Mouse (Mus musculus) stomach, embryonic 16.5 days (tissue): ENCODE measurements around the gene 1700037C18Rik. TPM values are rescaled to one million over a fixed set of nuclear protein-coding genes. Genes with fewer than 3 reads are reported as not detected.

Source experiments
- ATAC-seq: fragments of 200-750 bp; cut with Nextera tagmentation; 2 replicates; pipeline ENCODE4 v1.8.0; 2017; ENCODE audit warnings: moderate number of reproducible peaks, moderate TSS enrichment; ENCODE audit not compliant: insufficient read depth, low FRiP score
- H3K27ac ChIP-seq: fragments of 300-500 bp; sonication (generic); 2 replicates; pipeline ENCODE4 v1.5.1; 2014; ENCODE audit warnings: low read length
- H3K27me3 ChIP-seq: fragments of 300-500 bp; sonication (generic); 2 replicates; pipeline ENCODE4 v1.6.1; 2014; ENCODE audit warnings: low read length, control low read depth, mixed read lengths; ENCODE audit not compliant: control insufficient read depth, insufficient read depth
- H3K36me3 ChIP-seq: fragments of 300-500 bp; sonication (generic); 2 replicates; pipeline ENCODE4 v1.6.1; 2014; ENCODE audit warnings: low read length; ENCODE audit not compliant: control insufficient read depth, insufficient read depth
- H3K4me1 ChIP-seq: fragments of 300-500 bp; sonication (generic); 2 replicates; pipeline ENCODE4 v1.6.1; 2014; ENCODE audit warnings: low read length, control low read depth, mixed read lengths; ENCODE audit not compliant: control insufficient read depth, insufficient read depth
- H3K4me2 ChIP-seq: fragments of 300-500 bp; sonication (generic); 2 replicates; pipeline ENCODE4 v1.6.1; 2014; ENCODE audit warnings: low read depth, low read length, mixed read lengths
- H3K4me3 ChIP-seq: fragments of 300-500 bp; sonication (generic); replicated peaks from 2 replicates; pipeline ENCODE4 v1.5.1; 2014; ENCODE audit warnings: mild to moderate bottlenecking, low read length
- H3K9ac ChIP-seq: fragments of 300-500 bp; sonication (generic); 2 replicates; pipeline ENCODE4 v1.6.1; 2014; ENCODE audit warnings: low read length
- H3K9me3 ChIP-seq: fragments of 300-500 bp; sonication (generic); replicated peaks from 2 replicates; pipeline ENCODE4 v1.6.1; 2016; ENCODE audit warnings: low read length, control low read depth; ENCODE audit not compliant: control insufficient read depth
- WGBS: fragments of 180-500 bp; shearing (Covaris S2); extraction: QIAGEN DNeasy Blood & Tissue Kit; methylation state at CpG from one replicate; pipeline ENCODE4 v1.1.7; 2014; 5-methylcytosine and 5-hydroxymethylcytosine counted together
- polyA plus RNA-seq: library from polyadenylated mRNA; unstranded; fragments of >200 nt; fragmentation: Nextera tagmentation; extraction: Ambion mirVana; gene quantifications from 2 replicates; pipeline ENCODE4 v1.2.1, GENCODE M21; 2015

The 1700037C18Rik gene
- polyA plus RNA-seq, 1 experiment from 2014 or later: 6.2 TPM

GRCm38 (mm10) chr16:3923515-3923914 is 15.0 kb upstream of the 1700037C18Rik start:
- H3K9me3 ChIP-seq: no peaks in the 10 kb centered on the region
- H3K27ac ChIP-seq: no peak overlapping the region
- no peak overlapping the region for H3K9ac ChIP-seq
- no peak for ATAC-seq
- no peaks in the 10 kb centered on the region for H3K27me3 ChIP-seq
- H3K4me2 ChIP-seq: no peak overlapping the region
- no peak overlapping the region for H3K4me3 ChIP-seq
- peaks cover 19% of the 10 kb centered on the region for H3K36me3 ChIP-seq
- no peaks in the 10 kb centered on the region for H3K4me1 ChIP-seq
- WGBS: 81% methylated on average over 3 of the region's 3 CpGs

- peaks cover 16% of the 10 kb centered on the region for H3K36me3 ChIP-seq
- no peak overlapping the region for H3K27ac ChIP-seq
- H3K9ac ChIP-seq: no peak overlapping the region
- H3K4me3 ChIP-seq: no peak overlapping the region
- no peaks in the 10 kb centered on the region for H3K4me1 ChIP-seq
- ATAC-seq: no peak
- no peak overlapping the region for H3K4me2 ChIP-seq
- WGBS: 94% methylated on average over 2 of the region's 2 CpGs
- H3K9me3 ChIP-seq: no peaks in the 10 kb centered on the region
- no peaks in the 10 kb centered on the region for H3K27me3 ChIP-seq
Observed at GRCm38 (mm10) chr16:3920756-3921155, 12.3 kb upstream of the 1700037C18Rik start.

GRCm38 (mm10) chr16:3909118-3909517 is 629 bp upstream of the 1700037C18Rik start:
- 3% methylated on average over 20 of the region's 20 CpGs for WGBS
- peak overlapping the region; percentile 89 for H3K9ac ChIP-seq
- no peaks in the 10 kb centered on the region for H3K27me3 ChIP-seq
- H3K9me3 ChIP-seq: no peaks in the 10 kb centered on the region
- peaks cover 6% of the 10 kb centered on the region; the same call in 1 of the 2 replicates for H3K4me1 ChIP-seq
- H3K4me2 ChIP-seq: peak overlapping the region; percentile 88
- peak overlapping the region; percentile 36; the same call in 1 of the 2 replicates for H3K27ac ChIP-seq
- peaks cover 8% of the 10 kb centered on the region for H3K36me3 ChIP-seq
- no peak for ATAC-seq
- H3K4me3 ChIP-seq: peak overlapping the region; percentile 74

GRCm38 (mm10) chr16:3907471-3907870 is 1.0 kb downstream of the 1700037C18Rik start:
- WGBS: 78% methylated on average over 2 of the region's 2 CpGs
- no peak overlapping the region for H3K9ac ChIP-seq
- no peaks in the 10 kb centered on the region for H3K9me3 ChIP-seq
- peaks cover 11% of the 10 kb centered on the region for H3K36me3 ChIP-seq
- H3K27me3 ChIP-seq: no peaks in the 10 kb centered on the region
- no peak for ATAC-seq
- H3K27ac ChIP-seq: no peak overlapping the region
- no peak overlapping the region for H3K4me3 ChIP-seq
- no peak overlapping the region for H3K4me2 ChIP-seq
- peaks cover 6% of the 10 kb centered on the region; the same call in 1 of the 2 replicates for H3K4me1 ChIP-seq

- Histone ChIP-seq H3K4me1 (no peaks in the 10 kb centered on the region), H3K9me3 (no peaks in the 10 kb centered on the region), H3K27ac (no peak overlapping the region), H3K4me3 (no peak overlapping the region), H3K4me2 (no peak overlapping the region), H3K36me3 (peaks cover 16% of the 10 kb centered on the region; the same call in 1 of the 2 replicates), H3K27me3 (no peaks in the 10 kb centered on the region), H3K9ac (no peak overlapping the region)
- 92% methylated on average over 1 of the region's 1 CpGs for WGBS
- no peak for ATAC-seq
Observed at GRCm38 (mm10) chr16:3896553-3896952, 11.9 kb downstream of the 1700037C18Rik start.

- H3K27me3 ChIP-seq: no peaks in the 10 kb centered on the region
- no peak for ATAC-seq
- no peak overlapping the region for H3K4me2 ChIP-seq
- H3K27ac ChIP-seq: no peak overlapping the region
- H3K9ac ChIP-seq: no peak overlapping the region
- peaks cover 11% of the 10 kb centered on the region; the same call in 1 of the 2 replicates for H3K36me3 ChIP-seq
- no peak overlapping the region for H3K4me3 ChIP-seq
- no peaks in the 10 kb centered on the region for H3K9me3 ChIP-seq
- no peaks in the 10 kb centered on the region for H3K4me1 ChIP-seq
- WGBS: 83% methylated on average over 6 of the region's 6 CpGs
Observed at GRCm38 (mm10) chr16:3896046-3896445, 12.4 kb downstream of the 1700037C18Rik start.

- H3K4me2 ChIP-seq: no peak overlapping the region; the same call in 1 of the 2 replicates
- WGBS: 69% methylated on average over 9 of the region's 9 CpGs
- peak; percentile 58; the same call in 1 of the 2 replicates for ATAC-seq
Observed at GRCm38 (mm10) chr16:3895173-3895792, 13.2 kb downstream of the 1700037C18Rik start.

GRCm38 (mm10) chr16:3893739-3894138 is 14.8 kb downstream of the 1700037C18Rik start:
- Histone ChIP-seq H3K27me3 (no peaks in the 10 kb centered on the region), H3K4me3 (no peak overlapping the region), H3K36me3 (no peaks in the 10 kb centered on the region), H3K4me2 (no peak overlapping the region), H3K9ac (no peak overlapping the region), H3K4me1 (no peaks in the 10 kb centered on the region), H3K27ac (no peak overlapping the region), H3K9me3 (no peaks in the 10 kb centered on the region)
- ATAC-seq: no peak
- 45% methylated on average over 3 of the region's 3 CpGs for WGBS

More at GRCm38 (mm10) chr16:3895173-3895792, 13.2 kb downstream of the 1700037C18Rik start:
- H3K9ac ChIP-seq: no peak overlapping the region
- H3K36me3 ChIP-seq: peaks cover 4% of the 10 kb centered on the region; the same call in 1 of the 2 replicates
- H3K27me3 ChIP-seq: no peaks in the 10 kb centered on the region
- H3K27ac ChIP-seq: peak overlapping the region; percentile 65
- H3K9me3 ChIP-seq: no peaks in the 10 kb centered on the region
- H3K4me1 ChIP-seq: no peaks in the 10 kb centered on the region
- no peak overlapping the region for H3K4me3 ChIP-seq

- Histone ChIP-seq H3K9ac (no peak overlapping the region), H3K9me3 (no peaks in the 10 kb centered on the region), H3K27ac (no peak overlapping the region), H3K4me2 (no peak overlapping the region), H3K4me1 (no peaks in the 10 kb centered on the region), H3K27me3 (no peaks in the 10 kb centered on the region), H3K36me3 (no peaks in the 10 kb centered on the region), H3K4me3 (no peak overlapping the region)
- WGBS: 92% methylated on average over 14 of the region's 14 CpGs
- ATAC-seq: no peak
Observed at GRCm38 (mm10) chr16:3891621-3892295, 16.7 kb downstream of the 1700037C18Rik start.
